Mouse (Mus musculus) thymus, adult 2 months (tissue): ENCODE results near the gene Fcgr3. TPM values are rescaled to one million over a fixed set of nuclear protein-coding genes. Genes with fewer than 3 reads are reported as not detected.
"Not testable (repeated sequence)": the region's sequence is repeated elsewhere in the genome, so short reads cannot be mapped to it uniquely, and the experiment has no call there.

Source experiments
- DNase-seq: peaks from one replicate; pipeline ENCODE4 v3.0.0; 2021
- H3K27ac ChIP-seq: fragments of 200-500 bp; 2 replicates; pipeline ENCODE4 v1.5.1; 2012; ENCODE audit warnings: low read length, control low read depth; ENCODE audit not compliant: control insufficient read depth, insufficient read depth
- H3K27me3 ChIP-seq: fragments of 200-500 bp; 2 replicates; pipeline ENCODE4 v1.6.1; 2012; ENCODE audit warnings: mild to moderate bottlenecking, low read length, moderate library complexity, mixed read lengths; ENCODE audit not compliant: control insufficient read depth, insufficient read depth
- H3K36me3 ChIP-seq: fragments of 200-500 bp; 2 replicates; pipeline ENCODE4 v1.6.1; 2012; ENCODE audit warnings: mild to moderate bottlenecking, low read length, moderate library complexity; ENCODE audit not compliant: control insufficient read depth, insufficient read depth
- H3K4me1 ChIP-seq: fragments of 200-500 bp; replicated peaks from 2 replicates; pipeline ENCODE4 v1.6.1; 2012; ENCODE audit warnings: low read length; ENCODE audit not compliant: control insufficient read depth, insufficient read depth
- H3K4me3 ChIP-seq: fragments of 200-500 bp; 2 replicates; pipeline ENCODE4 v1.5.1; 2012; ENCODE audit warnings: mild to moderate bottlenecking, low read length, control low read depth, moderate library complexity; ENCODE audit not compliant: control insufficient read depth, insufficient read depth
- CTCF ChIP-seq: fragments of 200-500 bp; IDR thresholded peaks from 2 replicates; pipeline ENCODE4 v1.5.1; 2012; ENCODE audit warnings: mild to moderate bottlenecking, control low read depth, low read length, moderate library complexity, borderline replicate concordance; ENCODE audit not compliant: control insufficient read depth, poor library complexity, insufficient read depth; ENCODE audit errors: extremely low read depth
- POLR2A ChIP-seq: fragments of 200-500 bp; IDR thresholded peaks from 2 replicates; pipeline ENCODE4 v1.6.1; 2012; ENCODE audit warnings: mild to moderate bottlenecking, low read length, control low read depth, moderate library complexity; ENCODE audit not compliant: control insufficient read depth, poor library complexity, insufficient read depth; ENCODE audit errors: extremely low read depth
- WGBS: fragments of 180-500 bp; shearing (Covaris S2); methylation state at CpG from one replicate; pipeline ENCODE4 v1.1.7; 2018; 5-methylcytosine and 5-hydroxymethylcytosine counted together
- polyA plus RNA-seq: library from polyadenylated mRNA; depleted of rRNA; stranded (reverse); fragments of >200 nt; gene quantifications from 2 replicates; pipeline ENCODE4 v1.2.3, GENCODE M21; 2012

The Fcgr3 gene
- polyA plus RNA-seq, 1 experiment, result 20.7 TPM

GRCm38 (mm10) chr1:171097612-171098011 is 32.9 kb upstream of the Fcgr3 start:
- TF ChIP-seq CTCF (no peak), POLR2A (no peak)
- no peaks in the 10 kb centered on the region for H3K36me3 ChIP-seq
- H3K4me1 ChIP-seq, result peaks cover 5% of the 10 kb centered on the region; the same call in 1 of the 2 replicates
- no peak for DNase-seq
- no peak overlapping the region for H3K27ac ChIP-seq
- H3K4me3 ChIP-seq, result no peak overlapping the region
- H3K27me3 ChIP-seq, result no peaks in the 10 kb centered on the region
- WGBS, result 80% methylated on average over 2 of the region's 2 CpGs

GRCm38 (mm10) chr1:171097136-171097535 is 32.4 kb upstream of the Fcgr3 start:
- H3K27ac ChIP-seq, result no peak overlapping the region
- H3K36me3 ChIP-seq, result no peaks in the 10 kb centered on the region
- DNase-seq, result no peak
- H3K4me1 ChIP-seq, result peaks cover 5% of the 10 kb centered on the region; the same call in 1 of the 2 replicates
- H3K4me3 ChIP-seq, result no peak overlapping the region
- no peak for TF ChIP-seq CTCF
- TF ChIP-seq POLR2A, result no peak
- H3K27me3 ChIP-seq, result no peaks in the 10 kb centered on the region

GRCm38 (mm10) chr1:171096110-171096964 is 31.6 kb upstream of the Fcgr3 start:
- TF ChIP-seq POLR2A (no peak), CTCF (no peak)
- WGBS, result 74% methylated on average over 10 of the region's 10 CpGs
- Histone ChIP-seq H3K27me3 (no peaks in the 10 kb centered on the region), H3K4me1 (no peaks in the 10 kb centered on the region), H3K27ac (no peak overlapping the region), H3K36me3 (no peaks in the 10 kb centered on the region), H3K4me3 (no peak overlapping the region)
- no peak for DNase-seq

- H3K36me3 ChIP-seq, result no peaks in the 10 kb centered on the region
- no peak for DNase-seq
- 29% methylated on average over 4 of the region's 4 CpGs for WGBS
- no peaks in the 10 kb centered on the region for H3K27me3 ChIP-seq
- TF ChIP-seq POLR2A, result no peak
- no peak for TF ChIP-seq CTCF
- no peak overlapping the region for H3K27ac ChIP-seq
- H3K4me1 ChIP-seq, result no peaks in the 10 kb centered on the region
- no peak overlapping the region for H3K4me3 ChIP-seq
These were observed 29.7 kb upstream of the Fcgr3 start for GRCm38 (mm10) chr1:171094424-171094823.

- H3K27me3 ChIP-seq, result peaks cover under 1% of the 10 kb centered on the region; the same call in 1 of the 2 replicates
- WGBS, result 93% methylated on average over 2 of the region's 2 CpGs
- DNase-seq, result no peak
- H3K4me3 ChIP-seq, result no peak overlapping the region
- H3K27ac ChIP-seq, result no peak overlapping the region
- no peaks in the 10 kb centered on the region; the same call in 1 of the 2 replicates for H3K4me1 ChIP-seq
- H3K36me3 ChIP-seq, result no peaks in the 10 kb centered on the region
- TF ChIP-seq POLR2A (no peak), CTCF (no peak)
These were observed 26.0 kb upstream of the Fcgr3 start for GRCm38 (mm10) chr1:171090761-171091160.

GRCm38 (mm10) chr1:171089891-171090290 is 25.2 kb upstream of the Fcgr3 start:
- no peak for TF ChIP-seq CTCF
- no peak for TF ChIP-seq POLR2A
- Histone ChIP-seq H3K4me1 (no peaks in the 10 kb centered on the region; the same call in 1 of the 2 replicates), H3K4me3 (no peak overlapping the region), H3K36me3 (no peaks in the 10 kb centered on the region), H3K27me3 (peaks cover 4% of the 10 kb centered on the region; the same call in 1 of the 2 replicates), H3K27ac (no peak overlapping the region)
- no peak for DNase-seq
- 94% methylated on average over 1 of the region's 1 CpGs for WGBS

GRCm38 (mm10) chr1:171088237-171088869 is 23.6 kb upstream of the Fcgr3 start:
- not testable (repeated sequence) for H3K27me3 ChIP-seq, DNase-seq, H3K27ac ChIP-seq, H3K4me3 ChIP-seq, H3K36me3 ChIP-seq, H3K4me1 ChIP-seq
- 12% methylated on average over 10 of the region's 10 CpGs for WGBS
